8 mouse cellular contexts compared by ENCODE assay signal in the genomic region with DNA sequence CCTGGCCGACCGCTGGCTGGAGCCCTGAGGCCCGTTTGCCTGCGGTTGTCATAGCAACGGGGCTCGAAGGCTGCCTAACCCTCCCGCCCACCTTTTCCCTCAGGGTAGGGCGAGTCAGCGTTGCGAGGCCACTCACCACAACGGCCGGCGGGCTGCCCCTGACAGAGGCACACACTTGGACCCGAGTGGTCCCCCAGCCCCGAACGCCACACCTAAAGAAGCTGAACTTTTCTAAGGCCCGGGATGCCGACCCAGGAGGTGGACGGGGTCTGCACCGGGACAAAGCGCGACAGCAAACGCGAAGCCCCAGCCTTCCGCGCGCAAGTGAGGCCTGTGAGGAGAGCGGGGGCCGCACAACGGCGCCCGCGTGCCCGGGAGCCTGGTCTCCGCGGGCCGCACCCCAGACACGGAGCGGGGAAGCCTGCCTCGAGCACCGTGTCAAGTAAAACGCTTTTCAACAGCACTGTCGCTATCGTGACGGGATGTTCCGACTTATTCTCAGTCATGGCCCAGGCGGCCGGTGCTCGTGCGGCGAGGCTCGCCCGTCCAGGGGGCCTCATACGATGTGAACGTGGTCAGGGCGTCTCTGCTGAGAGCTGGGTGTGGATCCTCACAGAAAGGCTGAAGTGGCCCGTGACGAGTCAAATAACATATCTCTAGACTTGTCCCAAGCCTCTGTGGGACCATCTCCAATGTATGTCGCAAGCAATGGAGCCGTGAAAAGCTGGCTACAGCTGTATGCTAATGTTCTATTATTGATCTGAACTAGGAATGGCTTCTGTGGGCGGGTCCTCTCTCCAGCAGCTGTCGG. TPM values are rescaled to one million over a fixed set of nuclear protein-coding genes. Genes with fewer than 3 reads are reported as not detected.
DNase-seq lines count a peak whose midpoint lies in the region; ATAC-seq and TF ChIP-seq lines count a peak whose summit lies in the region.

Stk33 (minus strand) TSS at position 301 of the 811 bp plus-strand sequence.

- H3K4me2 ChIP-seq in intestine, embryonic 15.5 days (replicated peaks) = peak within 1 kb of the TSS; percentile 93
- H3K4me2 ChIP-seq in liver, embryonic 14.5 days (ENCODE audit: low read depth) = peak within 1 kb of the TSS; percentile 48
- peak within 1 kb of the TSS; percentile 85 for H3K4me2 ChIP-seq in neural tube, embryonic 11.5 days (ENCODE audit: low read depth)

- H3K36me3 ChIP-seq in intestine, embryonic 15.5 days = no peaks in the 10 kb centered on the region
- no peaks in the 10 kb centered on the region for H3K36me3 ChIP-seq in liver, embryonic 14.5 days (replicated peaks; ENCODE audit: control insufficient read depth, insufficient read depth, low read depth)
- no peaks in the 10 kb centered on the region for H3K36me3 ChIP-seq in neural tube, embryonic 11.5 days (ENCODE audit: control insufficient read depth, insufficient read depth, low read length)

- no peak for TF ChIP-seq EP300 in liver, embryonic 14.5 days (IDR thresholded peaks at IDR 0.05; ENCODE audit: low read depth)

- peaks cover 12% of the 10 kb centered on the region; the same call in 1 of the 2 replicates for H3K27me3 ChIP-seq in intestine, embryonic 15.5 days (replicated peaks)
- H3K27me3 ChIP-seq in liver, embryonic 14.5 days (ENCODE audit: control insufficient read depth, insufficient read depth, low read length) = peaks cover 29% of the 10 kb centered on the region
- H3K27me3 ChIP-seq in neural tube, embryonic 11.5 days (ENCODE audit: control insufficient read depth, insufficient read depth, low read length) = no peaks in the 10 kb centered on the region

- DNase-seq in cerebellum, postnatal 10 days = peak; percentile 71 to 75
- DNase-seq in cerebellum, adult 8-10 months = no peak
- DNase-seq in embryo, embryonic 10 days (ENCODE audit: low spot score) = peak; percentile 86
- DNase-seq in gastrocnemius, postnatal 4 days (ENCODE audit: low spot score in 2 of 2) = peak; percentile 33 to 48
- no peak for DNase-seq in liver, embryonic 14.5 days (ENCODE audit: low read depth in 3 of 3, low spot score in 3 of 3)
- DNase-seq in neural tube, embryonic 11.5 days (ENCODE audit: low spot score) = peak; percentile 83
- DNase-seq in urinary bladder, postnatal 4 days (ENCODE audit: low spot score in 2 of 2) = peak; percentile 35 to 61

- peaks cover 8% of the 10 kb centered on the region; the same call in 1 of the 2 replicates for H3K4me1 ChIP-seq in intestine, embryonic 15.5 days (replicated peaks)
- H3K4me1 ChIP-seq in liver, embryonic 14.5 days (replicated peaks; ENCODE audit: control insufficient read depth in 2 of 2, insufficient read depth in 2 of 2, low read length in 1 of 2) = no peaks in the 10 kb centered on the region
- no peaks in the 10 kb centered on the region for H3K4me1 ChIP-seq in neural tube, embryonic 11.5 days (ENCODE audit: control insufficient read depth, insufficient read depth, low read length)

- peak within 1 kb of the TSS; percentile 47 for H3K9ac ChIP-seq in intestine, embryonic 15.5 days
- no peak within 1 kb of the TSS for H3K9ac ChIP-seq in liver, embryonic 14.5 days (replicated peaks)
- peak within 1 kb of the TSS; percentile 78 for H3K9ac ChIP-seq in neural tube, embryonic 11.5 days (ENCODE audit: low read length)

- H3K4me3 ChIP-seq in intestine, embryonic 15.5 days (replicated peaks) = peak within 1 kb of the TSS; percentile 42
- H3K4me3 ChIP-seq in liver, embryonic 14.5 days (ENCODE audit: insufficient read depth in 1 of 2, low read depth in 2 of 2, low read length in 2 of 2) = peak within 1 kb of the TSS; percentile 15 to 23; a peak in 3 of 4 replicates
- peak within 1 kb of the TSS; percentile 42 for H3K4me3 ChIP-seq in neural tube, embryonic 11.5 days (ENCODE audit: low read depth, low read length)

- no peak for TF ChIP-seq CTCF in liver, embryonic 14.5 days (IDR thresholded peaks at IDR 0.05; ENCODE audit: low read depth)

- no peaks in the 10 kb centered on the region for H3K9me3 ChIP-seq in intestine, embryonic 15.5 days
- no peaks in the 10 kb centered on the region for H3K9me3 ChIP-seq in liver, embryonic 14.5 days (ENCODE audit: control insufficient read depth, low read length)
- no peaks in the 10 kb centered on the region for H3K9me3 ChIP-seq in neural tube, embryonic 11.5 days (ENCODE audit: control insufficient read depth, low read length)

- ATAC-seq in intestine, embryonic 15.5 days = peak; percentile 77
- no peak for ATAC-seq in liver, embryonic 14.5 days (ENCODE audit: insufficient read depth)
- peak; percentile 86 for ATAC-seq in neural tube, embryonic 11.5 days (ENCODE audit: insufficient read depth, low FRiP score, low TSS enrichment)

- 1% methylated on average over 62 of the region's 62 CpGs for WGBS in intestine, embryonic 15.5 days
- WGBS in liver, embryonic 14.5 days (ENCODE audit: insufficient replicate concordance) = 2% methylated on average over 62 of the region's 62 CpGs
- under 1% methylated on average over 60 of the region's 62 CpGs for WGBS in neural tube, embryonic 11.5 days

- H3K27ac ChIP-seq in intestine, embryonic 15.5 days = no peak within 1 kb of the TSS
- H3K27ac ChIP-seq in liver, embryonic 14.5 days = no peak within 1 kb of the TSS
- peak within 1 kb of the TSS; percentile 85 for H3K27ac ChIP-seq in neural tube, embryonic 11.5 days (ENCODE audit: low read depth, low read length)

RNA-seq across cellular contexts. Expression of gene Stk33, which starts in this region (rescaled TPM):
- under 1 TPM; 0.39 to 0.67 TPM for total RNA-seq in gastrocnemius, postnatal 4 days (2021)
- 0.35 and 0.63 TPM in 2 replicates for polyA plus RNA-seq in intestine, embryonic 15.5 days (2015; fragmentation: Nextera tagmentation; extraction: Ambion mirVana)
- not detected in 2 replicates for polyA plus RNA-seq in liver, embryonic 14.5 days (2012; rRNA removed)
- polyA plus RNA-seq in liver, embryonic 14.5 days (2014; fragmentation: Nextera tagmentation; extraction: Ambion mirVana) = not detected in 2 replicates
- polyA plus RNA-seq in neural tube, embryonic 11.5 days (2014; fragmentation: Nextera tagmentation; extraction: Ambion mirVana) = 9.9 and 11.6 TPM in 2 replicates

Comparison
In these comparisons a context has a peak if more than half of its experiments do, and no peak if none do; other contexts are left out.
1. DNase-seq: peak in cerebellum, postnatal 10 days (2 of 2), embryo, embryonic 10 days (single experiment), neural tube, embryonic 11.5 days (single experiment) and urinary bladder, postnatal 4 days (2 of 2); none in cerebellum, adult 8-10 months (single experiment) and liver, embryonic 14.5 days (0 of 3).
2. Peak in DNase-seq in gastrocnemius, postnatal 4 days; RNA of the gene not detected or under 1 TPM.
3. Peak in ATAC-seq, H3K4me3 ChIP-seq, H3K9ac ChIP-seq and H3K4me2 ChIP-seq in intestine, embryonic 15.5 days; RNA of the gene not detected or under 1 TPM.
4. Peak in every context shown above with its lines, with median percentiles within 50 percentile points of each other: H3K4me2 ChIP-seq and H3K4me3 ChIP-seq.